Mouse (Mus musculus) adrenal gland, adult 8-10 months (tissue): ENCODE measurements around the gene Gm49318. TPM values are rescaled to one million over a fixed set of nuclear protein-coding genes. Genes with fewer than 3 reads are reported as not detected.
A peak's percentile ranks its signal among the peaks of the same experiment; 100 is the strongest.
"Not testable (repeated sequence)": the region's sequence is repeated elsewhere in the genome, so short reads cannot be mapped to it uniquely, and the experiment has no call there.

Experiments used
- DNase-seq: peaks from one replicate; pipeline ENCODE4 v3.0.0; 2022
- total RNA-seq, 4 experiments: library from RNA; stranded (reverse); gene quantifications; 2 replicates each; pipeline ENCODE4 v1.2.4; 2022

Gm49318 gene
- under 1 TPM in 1 of 4 experiments, not detected in 3; 0.73 TPM for total RNA-seq

GRCm38 (mm10) chr9:22070791-22071573, at the start of gene Gm49318, which contains the start of gene Zfp653:
TSS of gene Gm49318 (minus strand) at chr9:22071259.
TSS of gene Zfp653 (minus strand) at chr9:22071376.
- peak; percentile 95 for DNase-seq

GRCm38 (mm10) chr9:22119543-22119942, 48.5 kb upstream of the Gm49318 start:
- no peak for DNase-seq

GRCm38 (mm10) chr9:22117754-22118456, 46.8 kb upstream of the Gm49318 start:
- DNase-seq, result no peak

- DNase-seq, result peak; percentile 94
These were observed 45.8 kb upstream of the Gm49318 start, which contains the start of gene Elof1 for GRCm38 (mm10) chr9:22116740-22117426. TSS of gene Elof1 (minus strand) at chr9:22117172.

- DNase-seq, result no peak
These were observed 45.0 kb upstream of the Gm49318 start for GRCm38 (mm10) chr9:22116086-22116485.

- no peak for DNase-seq
These were observed 44.6 kb upstream of the Gm49318 start for GRCm38 (mm10) chr9:22115635-22116034.

- DNase-seq, result no peak
These were observed 37.1 kb upstream of the Gm49318 start for GRCm38 (mm10) chr9:22108194-22108593.

GRCm38 (mm10) chr9:22099922-22100321, 28.9 kb upstream of the Gm49318 start:
- no peak for DNase-seq

GRCm38 (mm10) chr9:22098993-22099696, 28.1 kb upstream of the Gm49318 start, which contains the start of gene Cnn1:
TSS of gene Cnn1 (plus strand) at chr9:22099216.
- DNase-seq, result no peak

GRCm38 (mm10) chr9:22095854-22096307, 24.8 kb upstream of the Gm49318 start:
- peak; percentile 78 for DNase-seq

- DNase-seq, result no peak
These were observed 21.7 kb upstream of the Gm49318 start for GRCm38 (mm10) chr9:22092746-22093145.

GRCm38 (mm10) chr9:22089986-22090385, 18.9 kb upstream of the Gm49318 start:
- DNase-seq, result peak; percentile 34

- DNase-seq, result no peak
These were observed 18.2 kb upstream of the Gm49318 start for GRCm38 (mm10) chr9:22089281-22089680.

- no peak for DNase-seq
These were observed 16.1 kb upstream of the Gm49318 start for GRCm38 (mm10) chr9:22087034-22087618.

- no peak for DNase-seq
These were observed 15.0 kb upstream of the Gm49318 start for GRCm38 (mm10) chr9:22086012-22086411.

GRCm38 (mm10) chr9:22085022-22085834, 14.2 kb upstream of the Gm49318 start, which contains the start of gene Ecsit:
TSS of gene Ecsit (minus strand) at chr9:22085438.
- peak; percentile 94 for DNase-seq

GRCm38 (mm10) chr9:22084667-22085021, 13.6 kb upstream of the Gm49318 start:
- DNase-seq, result no peak

GRCm38 (mm10) chr9:22076223-22076622, 5.2 kb upstream of the Gm49318 start:
- DNase-seq, result no peak

GRCm38 (mm10) chr9:22075778-22076177, 4.7 kb upstream of the Gm49318 start:
- DNase-seq, result not testable (repeated sequence)

- no peak for DNase-seq
These were observed 1.2 kb upstream of the Gm49318 start for GRCm38 (mm10) chr9:22072276-22072675.
